Mouse (Mus musculus) adrenal gland, postnatal 0 days (tissue): Measurements from ENCODE around the gene 2310079G19Rik. TPM values are rescaled to one million over a fixed set of nuclear protein-coding genes. Genes with fewer than 3 reads are reported as not detected.

Experiments used
- polyA plus RNA-seq: library from polyadenylated mRNA; unstranded; fragments of >200 nt; fragmentation: Nextera tagmentation; extraction: Ambion mirVana; gene quantifications from 2 replicates; pipeline ENCODE4 v1.2.1, GENCODE M21; 2015

Gene 2310079G19Rik
- not detected in 2 replicates for polyA plus RNA-seq

GRCm38 (mm10) chr16:88627566-88627965 is at the start of gene 2310079G19Rik:
2310079G19Rik (minus strand) TSS chr16:88627666.

DNA sequence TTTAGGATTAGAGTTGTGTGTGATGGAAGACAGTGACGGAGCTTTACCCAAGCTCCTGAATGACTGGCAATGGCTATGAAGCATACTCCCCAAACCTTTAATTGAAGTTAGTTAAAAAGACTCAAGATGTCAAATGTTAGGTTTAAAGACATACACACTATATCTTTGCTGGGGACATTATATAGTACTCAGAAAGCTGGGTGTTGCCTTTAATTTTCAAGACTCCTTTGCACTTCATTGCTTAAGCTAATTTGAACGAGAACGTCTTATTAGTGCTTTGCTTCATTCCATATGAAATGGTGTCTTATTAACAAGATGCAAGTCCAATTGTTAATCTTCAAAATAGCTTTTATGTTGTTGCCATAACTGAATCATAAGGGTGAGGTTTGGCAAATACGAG is 44.1 kb upstream of the 2310079G19Rik start, which contains the start of gene Krtap27-1:
TSS of gene Krtap27-1 (minus strand) at position 101 of the 400 bp plus-strand sequence.

GRCm38 (mm10) chr16:88647358-88647846 is 19.9 kb upstream of the 2310079G19Rik start, which contains the start of gene Krtap26-1:
Krtap26-1 (minus strand) TSS chr16:88647796.

GRCm38 (mm10) chr16:88611922-88612321 is 15.5 kb downstream of the 2310079G19Rik start, which contains the start of gene Krtap24-1:
Krtap24-1 (minus strand) TSS chr16:88612279.

Other genes starting within 250 kb of the 2310079G19Rik start
- gene Cldn17, start 120.7 kb downstream of the 2310079G19Rik start, polyA plus RNA-seq, result not detected in 2 replicates
- 0.43 and 4.4 TPM in 2 replicates for gene Cldn8, start 64.5 kb downstream of the 2310079G19Rik start, polyA plus RNA-seq
- gene Krtap24-1, start 15.4 kb downstream of the 2310079G19Rik start, polyA plus RNA-seq, result not detected in 2 replicates
- not detected in 2 replicates for gene Krtap26-1, start 20.1 kb upstream of the 2310079G19Rik start, polyA plus RNA-seq
- gene Krtap27-1, start 44.0 kb upstream of the 2310079G19Rik start, polyA plus RNA-seq, result not detected in 2 replicates
- gene 2310061N02Rik, start 80.3 kb upstream of the 2310079G19Rik start, polyA plus RNA-seq, result not detected in 2 replicates
- not detected in 2 replicates for gene Krtap13-1, start 101.2 kb upstream of the 2310079G19Rik start, polyA plus RNA-seq
- gene Krtap13, start 124.0 kb upstream of the 2310079G19Rik start, polyA plus RNA-seq, result not detected in 2 replicates
- not detected in 2 replicates for gene 2310034C09Rik, start 131.2 kb upstream of the 2310079G19Rik start, polyA plus RNA-seq
- not detected in 2 replicates for gene 2310057N15Rik, start 146.5 kb upstream of the 2310079G19Rik start, polyA plus RNA-seq
- gene Gm5965, start 150.2 kb upstream of the 2310079G19Rik start, polyA plus RNA-seq, result not detected in 2 replicates
- not detected in 2 replicates for gene Gm20741, start 184.6 kb upstream of the 2310079G19Rik start, polyA plus RNA-seq
- not detected in 2 replicates for gene Krtap15, start 192.5 kb upstream of the 2310079G19Rik start, polyA plus RNA-seq
- gene Krtap14, start 198.5 kb upstream of the 2310079G19Rik start, polyA plus RNA-seq, result not detected in 2 replicates
- gene Krtap19-1, start 241.7 kb upstream of the 2310079G19Rik start, polyA plus RNA-seq, result not detected in 2 replicates
- not detected in 2 replicates for gene Krtap19-2, start 246.6 kb upstream of the 2310079G19Rik start, polyA plus RNA-seq